Mouse (Mus musculus) ovary, postnatal 10 days (tissue): ENCODE results near the gene Gm5426.
"Not testable (repeated sequence)": the region's sequence is repeated elsewhere in the genome, so short reads cannot be mapped to it uniquely, and the experiment has no call there.

Experiments used
- DNase-seq: peaks from one replicate; pipeline ENCODE4 v3.0.0; 2022; ENCODE audit warnings: low spot score

Gene Gm5426

GRCm38 (mm10) chr10:96139274-96139673 lies 2.9 kb downstream of the Gm5426 start:
- not testable (repeated sequence) for DNase-seq

- DNase-seq, result no peak
These were observed 10.2 kb downstream of the Gm5426 start for GRCm38 (mm10) chr10:96146578-96146977.

GRCm38 (mm10) chr10:96148250-96148699 lies 11.9 kb downstream of the Gm5426 start:
- DNase-seq, result peak; percentile 24

- no peak for DNase-seq
These were observed 14.2 kb downstream of the Gm5426 start for GRCm38 (mm10) chr10:96150401-96151116.

GRCm38 (mm10) chr10:96153315-96153714 lies 16.9 kb downstream of the Gm5426 start:
- no peak for DNase-seq

GRCm38 (mm10) chr10:96162975-96163706 lies 26.7 kb downstream of the Gm5426 start:
- DNase-seq, result no peak

- DNase-seq, result no peak
These were observed 27.4 kb downstream of the Gm5426 start for GRCm38 (mm10) chr10:96163791-96164190.

- DNase-seq, result no peak
These were observed 28.9 kb downstream of the Gm5426 start for GRCm38 (mm10) chr10:96165260-96165659.

GRCm38 (mm10) chr10:96168998-96169397 lies 32.6 kb downstream of the Gm5426 start:
- DNase-seq, result no peak

GRCm38 (mm10) chr10:96171546-96171945 lies 35.1 kb downstream of the Gm5426 start:
- no peak for DNase-seq

GRCm38 (mm10) chr10:96172964-96173363 lies 36.6 kb downstream of the Gm5426 start:
- no peak for DNase-seq

GRCm38 (mm10) chr10:96173771-96174170 lies 37.4 kb downstream of the Gm5426 start:
- DNase-seq, result no peak

GRCm38 (mm10) chr10:96176916-96177315 lies 40.5 kb downstream of the Gm5426 start:
- DNase-seq, result no peak

- no peak for DNase-seq
These were observed 44.4 kb downstream of the Gm5426 start for GRCm38 (mm10) chr10:96180554-96181397.

- DNase-seq, result no peak
These were observed 45.0 kb downstream of the Gm5426 start for GRCm38 (mm10) chr10:96181398-96181790.

GRCm38 (mm10) chr10:96181883-96182628 lies 45.7 kb downstream of the Gm5426 start:
- DNase-seq, result no peak

GRCm38 (mm10) chr10:96185026-96185425 lies 48.6 kb downstream of the Gm5426 start:
- DNase-seq, result no peak

GRCm38 (mm10) chr10:96185601-96186000 lies 49.2 kb downstream of the Gm5426 start:
- no peak for DNase-seq
